Mouse (Mus musculus): ENCODE measurements at regions not wholly inside any gene's neighbourhood (a gene's known extent, or its start where the extent isn't known, plus 50 kb on each side); places are given as distances from the start of the nearest gene placed in this dataset.

- TF ChIP-seq CTCF (IDR thresholded peaks at IDR 0.05; ENCODE audit: control insufficient read depth, insufficient read depth, low read length), result no peak
- TF ChIP-seq POLR2A (IDR thresholded peaks at IDR 0.05; ENCODE audit: borderline replicate concordance, control insufficient read depth, low read depth, low read length), result no peak
Observed at GRCm38 (mm10) chr6:135498592-135498991, 136.2 kb downstream of the Emp1 start.
